ENCODE assay signal across 30 mouse cellular contexts in the genomic region with DNA sequence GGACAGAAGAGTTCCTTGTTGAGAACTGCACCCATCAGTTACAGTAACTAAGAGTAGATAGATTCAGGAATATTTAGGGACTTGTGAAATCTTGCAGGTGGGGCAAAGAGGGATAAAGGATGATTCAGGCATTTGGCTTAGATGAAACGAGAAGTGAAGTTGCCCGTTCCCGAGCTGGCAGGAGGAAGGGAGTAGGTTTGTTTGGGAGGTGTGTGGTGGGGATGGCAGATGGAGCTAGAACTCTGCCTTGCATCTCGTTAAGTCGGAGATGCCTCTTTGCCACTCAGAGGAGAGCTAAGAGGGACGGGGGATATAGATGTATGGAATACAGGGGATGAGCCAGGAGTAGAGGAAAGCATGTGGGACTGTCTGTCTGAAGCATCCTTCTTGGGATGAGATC.
DNase-seq lines count a peak whose midpoint lies in the region; ATAC-seq lines count a peak whose summit lies in the region.
"Had no signal": no experiment of that assay in that cellular context is flagged by ENCODE, and none has a peak within 500 bp of the region (broad histone marks: within the 10 kb centered on the region; RNA-seq: fewer than 3 reads in every experiment).

No protein-coding gene starts in this region.

- H3K4me2 ChIP-seq in hindbrain, embryonic 12.5 days (replicated peaks): no peak overlapping the region
- H3K4me2 ChIP-seq: embryonic facial prominence, embryonic 15.5 days; heart, embryonic 13.5 days; hindbrain, embryonic 13.5 days; liver, embryonic 15.5 days; lung, embryonic 15.5 days; midbrain, embryonic 13.5 days; neural tube, embryonic 12.5 days had no signal

- no peak overlapping the region for H3K27ac ChIP-seq in hindbrain, embryonic 12.5 days
- H3K27ac ChIP-seq: embryonic facial prominence, embryonic 15.5 days; heart, embryonic 13.5 days; hindbrain, embryonic 13.5 days; limb, embryonic 10.5 days; liver, embryonic 15.5 days; lung, embryonic 15.5 days; midbrain, embryonic 13.5 days; neural tube, embryonic 12.5 days had no signal

- no peaks in the 10 kb centered on the region for H3K27me3 ChIP-seq in hindbrain, embryonic 12.5 days
- H3K27me3 ChIP-seq: CH12.LX; embryonic facial prominence, embryonic 15.5 days; heart, embryonic 13.5 days; hindbrain, embryonic 13.5 days; lung, embryonic 15.5 days; megakaryocyte, embryonic 14.5 days; midbrain, embryonic 13.5 days; neural tube, embryonic 12.5 days had no signal

- no peaks in the 10 kb centered on the region for H3K36me3 ChIP-seq in hindbrain, embryonic 12.5 days
- H3K36me3 ChIP-seq: embryonic facial prominence, embryonic 15.5 days; G1E; hindbrain, embryonic 13.5 days; liver, embryonic 15.5 days; lung, embryonic 15.5 days; midbrain, embryonic 13.5 days; neural tube, embryonic 12.5 days had no signal

- ATAC-seq in hindbrain, embryonic 12.5 days (ENCODE audit: low FRiP score): no peak
- ATAC-seq: midbrain, embryonic 13.5 days had no signal

- H3K4me3 ChIP-seq in hindbrain, embryonic 12.5 days: no peak overlapping the region
- H3K4me3 ChIP-seq: embryonic facial prominence, embryonic 15.5 days; heart, embryonic 13.5 days; hindbrain, embryonic 13.5 days; limb, embryonic 10.5 days; liver, embryonic 15.5 days; lung, embryonic 15.5 days; megakaryocyte, embryonic 14.5 days; midbrain, embryonic 13.5 days; neural tube, embryonic 12.5 days had no signal

- peak; percentile 31 for DNase-seq in layer of hippocampus, adult 11-12 months (ENCODE audit: low spot score)
- no peak for DNase-seq in layer of hippocampus, postnatal 14 days (ENCODE audit: low spot score in 2 of 2)
- peak; percentile 55 to 78 for DNase-seq in frontal cortex, adult 2 months (ENCODE audit: extremely low spot score in 1 of 2, low spot score in 1 of 2)
- peak; percentile 59 to 64 for DNase-seq in left cerebral cortex, adult 18-20 months (ENCODE audit: low spot score in 2 of 2)
- DNase-seq in right cerebral cortex, postnatal 10 days (ENCODE audit: low spot score in 2 of 2): peak; percentile 48 to 63
- DNase-seq in testis, postnatal 14 days (ENCODE audit: low spot score): no peak
- no peak for DNase-seq in adrenal gland, postnatal 10 days
- DNase-seq: adrenal gland, adult 8-10 months; B cell, adult 2 months; cerebellum, adult 9-11 months; gastrocnemius, postnatal 25 days; heart, adult 18-20 months; heart, postnatal 14 days; kidney, adult 11 months; liver; lung, postnatal 36 days; spleen, adult 18-20 months; thymus, postnatal 14 days had no signal

- no peaks in the 10 kb centered on the region for H3K9me3 ChIP-seq in hindbrain, embryonic 12.5 days (replicated peaks)
- H3K9me3 ChIP-seq: embryonic facial prominence, embryonic 15.5 days; G1E; heart, embryonic 13.5 days; hindbrain, embryonic 13.5 days; limb, embryonic 10.5 days; liver, embryonic 15.5 days; lung, embryonic 15.5 days; midbrain, embryonic 13.5 days; neural tube, embryonic 12.5 days had no signal

- peaks cover 31% of the 10 kb centered on the region for H3K4me1 ChIP-seq in hindbrain, embryonic 12.5 days

- no peak overlapping the region for H3K9ac ChIP-seq in hindbrain, embryonic 12.5 days
- H3K9ac ChIP-seq: embryonic facial prominence, embryonic 15.5 days; heart, embryonic 13.5 days; hindbrain, embryonic 13.5 days; liver, embryonic 15.5 days; lung, embryonic 15.5 days; midbrain, embryonic 13.5 days; neural tube, embryonic 12.5 days had no signal

- WGBS in hindbrain, embryonic 12.5 days: 95% methylated on average over 6 of the region's 6 CpGs

Comparison
In these comparisons a context has a peak if more than half of its experiments do, and no peak if none do; other contexts are left out.
1. DNase-seq: peak in layer of hippocampus, adult 11-12 months (single experiment), frontal cortex, adult 2 months (2 of 2), left cerebral cortex, adult 18-20 months (2 of 2) and right cerebral cortex, postnatal 10 days (2 of 2); none in layer of hippocampus, postnatal 14 days (0 of 2), testis, postnatal 14 days (single experiment) and adrenal gland, postnatal 10 days (single experiment).